Mouse (Mus musculus): Measurements from ENCODE around the gene Tet2.

The Tet2 gene

GRCm38 (mm10) chr3:133436279-133436860, 108.6 kb downstream of the Tet2 start:
- no peak for DNase-seq (ENCODE audit: low read depth)

- DNase-seq (ENCODE audit: low read depth) = no peak
Measured at GRCm38 (mm10) chr3:133435774-133436148, 109.2 kb downstream of the Tet2 start.

GRCm38 (mm10) chr3:133435141-133435773, 109.7 kb downstream of the Tet2 start:
- DNase-seq (ENCODE audit: low read depth) = no peak

DNA sequence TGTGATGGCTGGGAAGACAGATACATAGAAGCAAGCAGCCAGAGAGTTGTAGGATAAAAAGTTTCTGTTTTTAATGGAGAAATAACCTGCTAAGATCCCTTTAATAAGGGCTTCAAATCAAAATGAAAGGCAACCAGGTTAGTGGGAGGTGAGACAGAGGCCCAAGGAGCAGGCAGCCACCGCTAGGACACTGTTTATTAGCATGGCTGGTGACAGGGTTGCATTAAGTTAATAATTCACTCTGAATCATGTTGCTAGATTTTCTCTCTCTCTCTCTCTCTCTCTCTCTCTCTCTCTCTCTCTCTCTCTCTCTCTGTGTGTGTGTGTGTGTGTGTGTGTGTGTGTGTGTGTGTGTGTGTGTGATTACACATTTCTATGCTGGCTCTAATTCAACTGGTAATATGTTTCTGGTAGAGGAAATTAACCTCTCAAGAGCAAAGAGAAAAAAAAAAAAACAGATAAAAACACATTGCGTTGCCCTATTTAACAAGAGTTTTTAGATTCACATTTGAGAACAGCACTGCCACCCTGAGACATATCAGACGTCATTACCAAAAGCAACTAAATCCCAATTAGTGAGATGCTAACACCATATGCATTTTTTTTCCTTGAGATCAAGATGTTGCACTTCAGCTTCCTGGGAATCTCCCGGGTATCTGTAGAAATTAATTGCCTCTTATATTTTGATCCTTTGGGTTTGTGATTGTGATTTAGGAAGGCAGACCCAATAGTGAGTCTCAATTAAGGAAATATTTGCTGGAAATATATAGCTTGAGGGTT, 115.4 kb downstream of the Tet2 start:
- no peak for DNase-seq (ENCODE audit: low read depth)

DNA sequence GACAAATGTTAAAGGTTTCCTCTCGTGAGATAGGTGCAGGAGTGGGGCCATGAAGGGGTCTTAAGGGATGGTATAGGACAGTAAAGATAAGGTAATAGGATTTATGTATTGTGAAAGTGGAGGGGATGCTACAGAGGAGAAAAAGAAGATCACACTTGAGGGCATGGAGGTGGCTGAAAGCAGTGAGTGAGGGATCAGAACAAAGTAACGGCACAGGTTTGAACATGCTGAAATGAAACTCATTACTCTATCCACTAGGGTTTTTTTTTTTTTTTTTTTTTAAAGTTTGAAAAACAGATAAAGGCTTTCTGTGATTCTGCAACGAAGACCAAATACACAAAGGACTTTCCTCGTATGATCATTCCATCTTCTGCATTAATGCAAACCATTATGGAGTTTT, 116.9 kb downstream of the Tet2 start:
- no peak for DNase-seq (ENCODE audit: low read depth)

DNA sequence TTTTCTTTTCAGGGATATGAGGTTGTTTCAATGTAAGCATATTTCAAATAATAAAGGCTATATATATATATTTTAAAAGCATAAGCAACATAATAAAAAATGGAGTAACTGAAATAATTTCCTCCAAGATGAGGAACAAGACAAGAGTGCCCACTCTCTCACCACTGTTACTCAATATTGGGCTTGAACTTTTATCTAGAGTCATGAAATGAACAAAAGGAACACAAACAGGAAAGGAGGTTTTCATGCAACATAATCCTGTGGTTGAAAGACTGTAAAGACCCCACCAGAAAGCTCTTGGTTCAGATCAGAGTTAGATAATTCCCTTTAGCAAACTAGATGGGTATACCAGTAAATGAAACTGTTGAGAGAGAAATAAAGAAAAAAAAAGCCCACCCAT, 121.9 kb downstream of the Tet2 start:
- DNase-seq (ENCODE audit: low read depth) = no peak

DNA sequence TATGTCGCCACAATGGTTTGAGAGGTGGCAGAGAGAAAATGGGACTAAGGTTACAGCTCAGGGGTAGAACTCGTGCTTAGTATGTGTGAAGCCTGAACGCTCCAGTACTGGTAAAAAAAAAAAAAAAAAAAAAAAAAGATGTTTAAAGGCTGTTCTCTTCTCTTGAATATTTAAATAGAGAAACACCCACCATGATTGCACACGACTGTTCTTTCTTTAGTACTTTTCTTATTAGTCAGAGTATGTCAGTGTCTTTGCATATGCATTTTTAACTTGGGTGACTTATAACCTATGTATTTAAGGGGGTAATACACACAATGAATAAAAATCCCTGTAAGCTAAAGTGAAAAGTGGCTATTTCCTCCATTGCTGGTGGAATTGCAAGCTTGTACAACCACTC, 130.2 kb downstream of the Tet2 start:
- no peak for DNase-seq (ENCODE audit: low read depth)

All from fibroblast of lung, adult 2 months (primary cell).